Mouse (Mus musculus) kidney, adult 8-10 months (tissue): ENCODE results near the gene Krtap4-9.
"Not testable (repeated sequence)": the region's sequence is repeated elsewhere in the genome, so short reads cannot be mapped to it uniquely, and the experiment has no call there.

ENCODE experiments used
- DNase-seq, 2 experiments: peaks; one replicate each; pipeline ENCODE4 v3.0.0; 2022

Gene Krtap4-9

GRCm38 (mm10) chr11:99784900-99785299, at the start of gene Krtap4-9:
Gene Krtap4-9 (plus strand): TSS chr11:99785200.
- not testable (repeated sequence) for DNase-seq

- DNase-seq: peak in 1 of 2 experiments; percentile 5
Observed at GRCm38 (mm10) chr11:99743985-99744384, 41.0 kb upstream of the Krtap4-9 start.

- DNase-seq: no peak
Observed at GRCm38 (mm10) chr11:99758877-99759276, 26.1 kb upstream of the Krtap4-9 start.

- DNase-seq: no peak
Observed at GRCm38 (mm10) chr11:99768410-99768809, 16.6 kb upstream of the Krtap4-9 start.

- not testable (repeated sequence) for DNase-seq
Observed at GRCm38 (mm10) chr11:99772813-99773212, 12.2 kb upstream of the Krtap4-9 start, which contains the start of gene Gm11595. Gene Gm11595 (minus strand): TSS chr11:99772913.

GRCm38 (mm10) chr11:99778401-99778800, 6.6 kb upstream of the Krtap4-9 start:
- peak; percentile 18 to 20 for DNase-seq

- DNase-seq: no peak
Observed at GRCm38 (mm10) chr11:99780604-99781003, 4.4 kb upstream of the Krtap4-9 start, which contains the start of gene Krtap4-8. Gene Krtap4-8 (minus strand): TSS chr11:99780704.

- no peak for DNase-seq
Observed at GRCm38 (mm10) chr11:99793367-99793766, 8.4 kb downstream of the Krtap4-9 start, which contains the start of gene Gm11596. Gene Gm11596 (minus strand): TSS chr11:99793467.

- not testable (repeated sequence) for DNase-seq
Observed at GRCm38 (mm10) chr11:99798832-99799231, 13.8 kb downstream of the Krtap4-9 start, which contains the start of gene Gm11569. Gene Gm11569 (minus strand): TSS chr11:99798932.

GRCm38 (mm10) chr11:99804346-99804745, 19.3 kb downstream of the Krtap4-9 start, which contains the start of gene Gm11554:
Gene Gm11554 (minus strand): TSS chr11:99804446.
- not testable (repeated sequence) for DNase-seq

- not testable (repeated sequence) for DNase-seq
Observed at GRCm38 (mm10) chr11:99809792-99810191, 24.8 kb downstream of the Krtap4-9 start, which contains the start of gene Krtap4-13. Gene Krtap4-13 (minus strand): TSS chr11:99809892.

GRCm38 (mm10) chr11:99815566-99815965, 30.6 kb downstream of the Krtap4-9 start, which contains the start of gene Gm11564:
Gene Gm11564 (minus strand): TSS chr11:99815666.
- not testable (repeated sequence) for DNase-seq
